Mouse (Mus musculus) kidney, embryonic 16.5 days (tissue): ENCODE measurements around the gene Hbb-bs. TPM values are rescaled to one million over a fixed set of nuclear protein-coding genes. Genes with fewer than 3 reads are reported as not detected.
"Not testable (repeated sequence)": the region's sequence is repeated elsewhere in the genome, so short reads cannot be mapped to it uniquely, and the experiment has no call there.

Source experiments
- ATAC-seq: fragments of 200-750 bp; cut with Nextera tagmentation; 2 replicates; pipeline ENCODE4 v1.8.0; 2017; ENCODE audit warnings: moderate TSS enrichment; ENCODE audit not compliant: low FRiP score, low TSS enrichment
- H3K27ac ChIP-seq: fragments of 300-500 bp; sonication (generic); 2 replicates; pipeline ENCODE4 v1.5.1; 2014; ENCODE audit warnings: low read length
- H3K27me3 ChIP-seq: fragments of 300-500 bp; sonication (generic); 2 replicates; pipeline ENCODE4 v1.6.1; 2014; ENCODE audit warnings: low read length, control low read depth, mixed read lengths; ENCODE audit not compliant: insufficient read depth
- H3K36me3 ChIP-seq: fragments of 300-500 bp; sonication (generic); 2 replicates; pipeline ENCODE4 v1.6.1; 2014; ENCODE audit warnings: low read length, control low read depth, mixed read lengths; ENCODE audit not compliant: insufficient read depth
- H3K4me1 ChIP-seq: fragments of 300-500 bp; sonication (generic); 2 replicates; pipeline ENCODE4 v1.6.1; 2014; ENCODE audit warnings: low read length, control low read depth, mixed read lengths; ENCODE audit not compliant: insufficient read depth
- H3K4me2 ChIP-seq: fragments of 300-500 bp; sonication (generic); replicated peaks from 2 replicates; pipeline ENCODE4 v1.6.1; 2014; ENCODE audit warnings: low read depth, low read length
- H3K4me3 ChIP-seq: fragments of 300-500 bp; sonication (generic); 2 replicates; pipeline ENCODE4 v1.5.1; 2014; ENCODE audit warnings: mild to moderate bottlenecking, low read length
- H3K9ac ChIP-seq: fragments of 300-500 bp; sonication (generic); replicated peaks from 2 replicates; pipeline ENCODE4 v1.6.1; 2014; ENCODE audit warnings: low read length
- H3K9me3 ChIP-seq: fragments of 300-500 bp; sonication (generic); 2 replicates; pipeline ENCODE4 v1.6.1; 2016; ENCODE audit warnings: low read length, control low read depth
- WGBS: fragments of 180-500 bp; shearing (Covaris S2); extraction: QIAGEN DNeasy Blood & Tissue Kit; methylation state at CpG from one replicate; pipeline ENCODE4 v1.1.7; 2014; 5-methylcytosine and 5-hydroxymethylcytosine counted together
- polyA plus RNA-seq: library from polyadenylated mRNA; unstranded; fragments of >200 nt; fragmentation: Nextera tagmentation; extraction: Ambion mirVana; gene quantifications from 2 replicates; pipeline ENCODE4 v1.2.1, GENCODE M21; 2015

Hbb-bs gene
- polyA plus RNA-seq, 1 experiment from 2014 or later, result 7,235 TPM

- 31% methylated on average over 4 of the region's 4 CpGs for WGBS
- no peak overlapping the region for H3K4me3 ChIP-seq
Observed at GRCm38 (mm10) chr7:103792669-103793388, 35.1 kb downstream of the Hbb-bs start.

GRCm38 (mm10) chr7:103791721-103792120 lies 36.2 kb downstream of the Hbb-bs start, which contains the start of gene Olfr67:
TSS of gene Olfr67 (minus strand) at chr7:103791821.
- WGBS, result 76% methylated on average over 3 of the region's 3 CpGs
- H3K36me3 ChIP-seq, result no peaks in the 10 kb centered on the region
- no peaks in the 10 kb centered on the region for H3K4me1 ChIP-seq
- H3K4me2 ChIP-seq, result no peak within 1 kb of the TSS
- H3K9ac ChIP-seq, result no peak within 1 kb of the TSS
- no peak for ATAC-seq
- H3K27me3 ChIP-seq, result no peaks in the 10 kb centered on the region
- H3K4me3 ChIP-seq, result no peak within 1 kb of the TSS
- H3K27ac ChIP-seq, result no peak within 1 kb of the TSS
- H3K9me3 ChIP-seq, result no peaks in the 10 kb centered on the region

More at GRCm38 (mm10) chr7:103792669-103793388, 35.1 kb downstream of the Hbb-bs start:
- Histone ChIP-seq H3K4me2 (no peak overlapping the region), H3K36me3 (no peaks in the 10 kb centered on the region), H3K9me3 (no peaks in the 10 kb centered on the region), H3K27ac (no peak overlapping the region), H3K27me3 (no peaks in the 10 kb centered on the region), H3K4me1 (no peaks in the 10 kb centered on the region), H3K9ac (no peak overlapping the region)
- ATAC-seq, result no peak

GRCm38 (mm10) chr7:103779598-103779997 lies 48.3 kb downstream of the Hbb-bs start, which contains the start of gene Olfr68:
TSS of gene Olfr68 (minus strand) at chr7:103779698.
- H3K27ac ChIP-seq, result no peak within 1 kb of the TSS
- no peak within 1 kb of the TSS for H3K4me3 ChIP-seq
- 73% methylated on average over 3 of the region's 3 CpGs for WGBS
- no peak within 1 kb of the TSS for H3K9ac ChIP-seq
- no peak within 1 kb of the TSS for H3K4me2 ChIP-seq
- no peak for ATAC-seq
- no peaks in the 10 kb centered on the region for H3K36me3 ChIP-seq
- H3K27me3 ChIP-seq, result no peaks in the 10 kb centered on the region
- H3K4me1 ChIP-seq, result no peaks in the 10 kb centered on the region
- no peaks in the 10 kb centered on the region for H3K9me3 ChIP-seq

- 74% methylated on average over 3 of the region's 4 CpGs for WGBS
- not testable (repeated sequence) for H3K27ac ChIP-seq
Observed at GRCm38 (mm10) chr7:103777652-103778051, 50.2 kb downstream of the Hbb-bs start.

More at GRCm38 (mm10) chr7:103777652-103778051, 50.2 kb downstream of the Hbb-bs start:
- H3K36me3 ChIP-seq, H3K9ac ChIP-seq, H3K4me1 ChIP-seq, ATAC-seq, H3K4me2 ChIP-seq, H3K9me3 ChIP-seq, H3K4me3 ChIP-seq, H3K27me3 ChIP-seq: not testable (repeated sequence)

Other genes starting within 250 kb of the Hbb-bs start
- not detected in 2 replicates for gene Olfr618, start 238.0 kb downstream of the Hbb-bs start, polyA plus RNA-seq
- gene Olfr619, start 227.5 kb downstream of the Hbb-bs start, polyA plus RNA-seq, result not detected in 2 replicates
- gene Olfr620, start 215.6 kb downstream of the Hbb-bs start, polyA plus RNA-seq, result not detected in 2 replicates
- not detected in 2 replicates for gene Olfr622, start 185.4 kb downstream of the Hbb-bs start, polyA plus RNA-seq
- not detected in 2 replicates for gene Olfr623, start 164.4 kb downstream of the Hbb-bs start, polyA plus RNA-seq
- 0.02 and 0.04 TPM in 2 replicates for gene Olfr624, start 156.9 kb downstream of the Hbb-bs start, polyA plus RNA-seq
- gene Olfr625-ps1, start 145.4 kb downstream of the Hbb-bs start, polyA plus RNA-seq, result not detected in 2 replicates
- gene Olfr243, start 113.4 kb downstream of the Hbb-bs start, polyA plus RNA-seq, result not detected in 2 replicates
- gene Olfr628, start 97.7 kb downstream of the Hbb-bs start, polyA plus RNA-seq, result not detected in 2 replicates
- gene Olfr629, start 83.2 kb downstream of the Hbb-bs start, polyA plus RNA-seq, result not detected in 2 replicates
- gene Olfr630, start 70.8 kb downstream of the Hbb-bs start, polyA plus RNA-seq, result not detected in 2 replicates
- not detected in 2 replicates for gene Olfr69, start 56.5 kb downstream of the Hbb-bs start, polyA plus RNA-seq
- gene Olfr68, start 48.4 kb downstream of the Hbb-bs start, polyA plus RNA-seq, result not detected in 2 replicates
- gene Olfr67, start 36.3 kb downstream of the Hbb-bs start, polyA plus RNA-seq, result not detected in 2 replicates
- gene Hbb-bt, start 14.1 kb downstream of the Hbb-bs start, polyA plus RNA-seq, result 2,178 and 2,179 TPM in 2 replicates
- gene Hbb-bh2, start 12.4 kb upstream of the Hbb-bs start, polyA plus RNA-seq, result not detected in 2 replicates
- 0.92 and 1.9 TPM in 2 replicates for gene Hbb-bh1, start 15.1 kb upstream of the Hbb-bs start, polyA plus RNA-seq
- gene Hbb-y, start 25.1 kb upstream of the Hbb-bs start, polyA plus RNA-seq, result 50.5 and 57.1 TPM in 2 replicates
- not detected in 2 replicates for gene Olfr66, start 58.2 kb upstream of the Hbb-bs start, polyA plus RNA-seq
- not detected in 2 replicates for gene Olfr64, start 66.4 kb upstream of the Hbb-bs start, polyA plus RNA-seq
- gene Olfr65, start 75.4 kb upstream of the Hbb-bs start, polyA plus RNA-seq, result not detected in 2 replicates
- not detected in 2 replicates for gene Olfr631, start 100.7 kb upstream of the Hbb-bs start, polyA plus RNA-seq
- not detected in 2 replicates for gene Olfr632, start 106.3 kb upstream of the Hbb-bs start, polyA plus RNA-seq
- gene Olfr633, start 116.3 kb upstream of the Hbb-bs start, polyA plus RNA-seq, result not detected in 2 replicates
- gene Olfr635, start 143.1 kb upstream of the Hbb-bs start, polyA plus RNA-seq, result 0.01 TPM in 2 replicates
- not detected in 2 replicates for gene Olfr638, start 170.7 kb upstream of the Hbb-bs start, polyA plus RNA-seq
- gene Olfr639, start 189.2 kb upstream of the Hbb-bs start, polyA plus RNA-seq, result not detected in 2 replicates
- gene Olfr640, start 197.5 kb upstream of the Hbb-bs start, polyA plus RNA-seq, result not detected in 2 replicates
- gene Olfr641, start 207.3 kb upstream of the Hbb-bs start, polyA plus RNA-seq, result not detected in 2 replicates
- gene Olfr642, start 224.6 kb upstream of the Hbb-bs start, polyA plus RNA-seq, result not detected in 2 replicates
- gene 4930516K23Rik, start 233.3 kb upstream of the Hbb-bs start, polyA plus RNA-seq, result not detected in 2 replicates
- gene Olfr644, start 243.8 kb upstream of the Hbb-bs start, polyA plus RNA-seq, result not detected in 2 replicates